Mouse (Mus musculus) layer of hippocampus, adult 2 months (tissue): ENCODE data around the gene Phldb3. TPM values are rescaled to one million over a fixed set of nuclear protein-coding genes. Genes with fewer than 3 reads are reported as not detected.
A peak's percentile ranks its signal among the peaks of the same experiment; 100 is the strongest.

Experiments used
- DNase-seq, 2 experiments: peaks; one replicate each; pipeline ENCODE4 v3.0.0; 2022; ENCODE audit warnings: low spot score in 2 of 2
- H3K27ac ChIP-seq: fragments of 200-600 bp; 2 replicates; pipeline ENCODE4 v1.8.1; 2022
- H3K4me3 ChIP-seq: fragments of 200-600 bp; 2 replicates; pipeline ENCODE4 v1.8.1; 2022; ENCODE audit warnings: mild to moderate bottlenecking
- CTCF ChIP-seq: fragments of 200-600 bp; conservative IDR thresholded peaks from 2 replicates; pipeline ENCODE4 v1.8.1; 2022; ENCODE audit warnings: antibody characterized with exemption, mild to moderate bottlenecking, moderate library complexity
- total RNA-seq, 2 experiments: library from RNA; stranded (reverse); gene quantifications; 2 replicates each; pipeline ENCODE4 v1.2.3; 2021

The Phldb3 gene
- total RNA-seq, 2 experiments from 2014 or later = 0.22 TPM; not detected in 1

- TF ChIP-seq CTCF = no peak
- Histone ChIP-seq H3K4me3 (no peak overlapping the region), H3K27ac (no peak overlapping the region)
- peak in 1 of 2 experiments; percentile 12 for DNase-seq
Measured at GRCm38 (mm10) chr7:24659737-24660357, 49.3 kb downstream of the Phldb3 start.

DNA sequence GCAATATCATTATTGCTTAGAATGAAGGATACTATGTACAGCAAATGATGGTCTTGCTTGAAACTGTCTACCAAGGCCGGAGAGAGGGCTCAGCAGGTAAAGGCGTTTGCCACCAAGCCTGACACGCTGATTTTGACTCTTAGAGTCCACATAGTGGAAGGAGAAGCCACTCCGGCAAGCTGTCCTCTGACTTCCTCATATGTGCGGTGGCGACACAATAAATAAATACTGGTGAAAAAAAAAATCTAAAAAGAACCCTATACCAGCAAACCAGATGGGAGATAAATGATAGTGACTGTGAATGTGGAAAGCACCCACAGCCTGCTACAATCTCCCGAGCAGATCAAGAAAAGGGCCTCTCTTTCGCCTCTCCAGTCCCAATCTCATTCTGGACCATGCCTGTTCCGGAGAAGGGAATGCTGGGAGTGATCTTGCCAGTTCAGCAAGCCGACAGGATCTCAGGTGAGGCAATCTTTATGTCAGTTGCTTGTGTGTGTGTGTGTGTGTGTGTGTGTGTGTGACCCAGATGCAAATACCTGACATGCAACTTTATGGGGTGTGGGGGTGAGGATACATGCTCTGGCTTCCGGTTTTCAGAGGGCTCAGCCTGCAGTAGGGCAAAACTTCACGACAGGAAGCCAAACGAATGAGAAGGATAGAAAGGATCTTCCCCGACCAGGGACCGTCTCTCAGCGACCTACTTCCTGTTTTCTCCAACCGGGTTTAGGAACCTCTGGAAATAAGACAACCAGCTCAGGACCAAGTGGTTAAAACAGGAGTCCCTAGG is 50.7 kb downstream of the Phldb3 start:
- H3K4me3 ChIP-seq = no peak overlapping the region
- no peak overlapping the region for H3K27ac ChIP-seq
- DNase-seq = no peak
- TF ChIP-seq CTCF = no peak

DNA sequence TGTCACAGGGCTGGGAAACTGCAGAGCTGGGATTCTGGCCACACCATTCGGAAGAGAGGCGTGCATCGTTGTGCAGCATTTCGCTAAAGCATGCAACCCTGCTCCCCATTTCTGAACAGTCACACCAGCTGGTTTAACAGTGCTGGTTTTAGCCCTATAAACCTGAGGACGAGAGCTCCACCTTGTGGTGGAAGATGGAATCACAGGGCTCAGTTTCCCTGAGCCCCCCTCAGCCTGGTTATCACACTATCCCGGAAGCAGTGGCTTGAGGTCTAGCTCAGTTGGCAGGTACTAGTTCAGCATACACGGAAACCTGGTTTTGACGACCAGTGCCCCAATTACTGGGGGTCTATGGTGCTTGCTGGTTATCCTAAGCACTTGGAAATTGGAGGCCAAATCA is 52.0 kb downstream of the Phldb3 start:
- TF ChIP-seq CTCF = peak; percentile 96
- no peak overlapping the region for H3K4me3 ChIP-seq
- peak; percentile 34 to 79 for DNase-seq
- H3K27ac ChIP-seq = no peak overlapping the region

DNA sequence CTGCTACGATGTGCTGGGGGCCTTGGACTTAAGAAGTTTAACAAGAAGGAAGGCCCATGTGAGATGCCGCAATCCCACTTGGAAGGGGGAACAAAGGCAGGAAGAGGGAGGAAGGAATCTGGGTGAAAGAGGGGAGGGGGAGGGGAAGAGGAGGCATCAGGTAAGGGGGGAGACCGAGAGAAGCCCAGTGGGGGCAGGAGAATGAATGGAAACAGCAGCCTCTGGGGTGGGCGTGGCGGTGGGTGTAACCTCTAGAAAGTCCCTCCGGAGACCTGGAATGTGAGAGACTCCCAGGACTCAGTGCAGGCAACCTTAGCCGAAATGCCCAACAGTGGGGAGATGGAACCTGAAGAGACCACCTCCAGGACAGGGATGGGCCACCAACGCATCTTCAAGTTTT is 53.7 kb downstream of the Phldb3 start:
- H3K27ac ChIP-seq = no peak overlapping the region
- no peak for TF ChIP-seq CTCF
- no peak overlapping the region for H3K4me3 ChIP-seq
- DNase-seq = no peak

DNA sequence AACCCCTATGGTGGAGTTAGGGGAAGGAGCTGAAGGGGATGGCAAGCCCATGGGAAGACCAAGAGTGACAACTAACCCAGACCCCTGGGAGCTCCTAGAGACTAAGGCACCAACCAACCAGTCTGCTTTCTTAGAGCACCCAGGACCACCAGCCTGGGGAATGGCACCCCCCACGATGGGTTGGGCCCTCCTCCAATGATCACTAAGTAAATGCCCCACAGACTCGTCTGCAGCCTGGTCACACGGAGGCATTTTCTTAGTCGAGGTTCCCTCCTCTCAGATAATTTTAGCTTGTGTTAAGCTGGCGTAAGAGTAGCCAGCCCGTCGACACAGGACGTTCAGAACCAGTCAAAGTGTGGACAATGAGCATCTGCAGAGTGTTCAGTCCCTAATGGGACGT is 54.4 kb downstream of the Phldb3 start:
- Histone ChIP-seq H3K27ac (no peak overlapping the region), H3K4me3 (no peak overlapping the region)
- no peak for TF ChIP-seq CTCF
- no peak for DNase-seq

DNA sequence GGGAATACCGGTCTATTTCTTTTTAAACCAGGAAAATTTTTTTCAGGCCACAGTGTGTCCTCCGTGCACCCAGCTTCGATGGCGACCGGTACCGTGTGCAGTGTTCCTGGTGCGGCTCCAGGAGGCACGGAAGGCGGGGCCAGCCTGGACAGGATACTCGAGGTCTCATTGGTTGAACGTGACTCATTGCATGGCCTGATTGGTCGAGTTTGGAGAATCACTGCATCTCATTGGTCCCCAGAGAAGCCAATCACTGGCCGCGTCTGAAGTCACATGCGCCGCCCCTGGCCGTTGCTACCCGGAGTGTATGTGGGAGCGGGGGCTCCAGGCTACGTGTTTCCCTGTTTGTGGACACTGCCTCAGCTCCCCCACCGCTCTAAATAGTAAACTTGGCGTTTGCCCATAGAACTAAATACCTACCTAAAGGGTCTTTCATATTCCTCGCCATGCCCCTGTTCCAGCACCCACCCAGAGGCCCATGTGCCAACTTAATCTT is 61.4 kb downstream of the Phldb3 start:
- Histone ChIP-seq H3K4me3 (no peak overlapping the region), H3K27ac (no peak overlapping the region)
- no peak for DNase-seq
- TF ChIP-seq CTCF = no peak

DNA sequence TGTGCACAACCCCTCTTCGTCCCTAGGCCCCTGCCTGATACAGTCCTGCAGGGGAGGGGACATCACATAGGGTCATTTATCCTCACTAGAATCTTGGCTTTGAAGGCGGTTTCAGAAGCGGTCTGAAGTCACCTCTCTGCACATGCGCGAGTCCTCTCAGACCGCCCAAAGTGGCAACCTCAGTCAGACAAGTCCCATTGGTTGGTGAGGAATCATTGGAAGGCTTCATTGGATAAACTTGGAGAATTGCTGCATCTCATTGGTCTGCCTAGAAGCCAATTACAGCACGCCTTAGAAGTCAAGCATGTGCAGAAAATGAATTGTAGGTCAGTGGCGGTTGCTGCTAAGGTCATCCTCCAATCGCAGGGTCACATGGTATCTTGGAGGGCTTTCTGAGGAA is 66.0 kb downstream of the Phldb3 start, which contains the start of gene Tex101:
Gene Tex101, minus strand, starts transcription at position 101 of the 400 bp plus-strand sequence.
- no peak for TF ChIP-seq CTCF
- DNase-seq = no peak
- H3K4me3 ChIP-seq = no peak within 1 kb of the TSS
- H3K27ac ChIP-seq = no peak within 1 kb of the TSS

Other genes with a start within 250 kb of the Phldb3 start
- gene Kcnn4, start 240.5 kb upstream of the Phldb3 start, total RNA-seq = under 1 TPM; 0.64 to 0.67 TPM
- gene Smg9, start 211.1 kb upstream of the Phldb3 start, total RNA-seq = 10 to 100 TPM; 34.6 to 43.6 TPM
- not detected for gene Irgc1, start 158.5 kb upstream of the Phldb3 start, total RNA-seq
- under 1 TPM; 0.23 to 0.32 TPM for gene Plaur, start 148.3 kb upstream of the Phldb3 start, total RNA-seq
- 100 to 1,000 TPM; 128 to 132 TPM for gene Cadm4, start 128.7 kb upstream of the Phldb3 start, total RNA-seq
- gene Zfp428, start 103.8 kb upstream of the Phldb3 start, total RNA-seq = 10 to 100 TPM; 32.6 to 41.6 TPM
- not detected for gene AC161166.1, start 98.3 kb upstream of the Phldb3 start, total RNA-seq
- gene Irgq, start 80.1 kb upstream of the Phldb3 start, total RNA-seq = 10 to 100 TPM; 61.9 to 63.0 TPM
- gene Pinlyp, start 64.6 kb upstream of the Phldb3 start, total RNA-seq = not detected
- 10 to 100 TPM; 38.9 to 40.9 TPM for gene Xrcc1, start 64.5 kb upstream of the Phldb3 start, total RNA-seq
- 10 to 100 TPM; 10.1 to 11.0 TPM for gene Ethe1, start 23.2 kb upstream of the Phldb3 start, total RNA-seq
- gene Zfp575, start 23.1 kb upstream of the Phldb3 start, total RNA-seq = 1 to 10 TPM; 5.2 to 6.7 TPM
- under 1 TPM; 0.51 to 0.56 TPM for gene Lypd3, start 25.8 kb downstream of the Phldb3 start, total RNA-seq
- not detected for gene Tex101, start 65.9 kb downstream of the Phldb3 start, total RNA-seq
- gene BC049730, start 98.5 kb downstream of the Phldb3 start, total RNA-seq = not detected
- not detected for gene Gm4763, start 116.1 kb downstream of the Phldb3 start, total RNA-seq
- gene Cd177, start 149.5 kb downstream of the Phldb3 start, total RNA-seq = under 1 TPM in 1 of 2 experiments, not detected in 1; 0.41 TPM
- not detected for gene Ceacam10, start 166.4 kb downstream of the Phldb3 start, total RNA-seq